Mouse (Mus musculus) stomach, embryonic 14.5 days (tissue): ENCODE measurements around the gene Parvb. TPM values are rescaled to one million over a fixed set of nuclear protein-coding genes. Genes with fewer than 3 reads are reported as not detected.
A peak's percentile ranks its signal among the peaks of the same experiment; 100 is the strongest.

Experiments
- ATAC-seq: fragments of 200-750 bp; cut with Nextera tagmentation; 2 replicates; pipeline ENCODE4 v1.8.0; 2017; ENCODE audit warnings: low read depth, moderate TSS enrichment; ENCODE audit not compliant: insufficient number of reproducible peaks, insufficient read depth, low FRiP score
- H3K27ac ChIP-seq: fragments of 300-500 bp; sonication (generic); 2 replicates; pipeline ENCODE4 v1.5.1; 2014; ENCODE audit warnings: mild to moderate bottlenecking, low read length, moderate library complexity, mixed read lengths
- H3K27me3 ChIP-seq: fragments of 300-500 bp; sonication (generic); 2 replicates; pipeline ENCODE4 v1.6.1; 2014; ENCODE audit warnings: low read length, control low read depth, mixed read lengths; ENCODE audit not compliant: control insufficient read depth, insufficient read depth
- H3K36me3 ChIP-seq: fragments of 300-500 bp; sonication (generic); 2 replicates; pipeline ENCODE4 v1.6.1; 2014; ENCODE audit warnings: mild to moderate bottlenecking, control low read depth, low read length, moderate library complexity, mixed read lengths; ENCODE audit not compliant: control insufficient read depth, insufficient read depth
- H3K4me1 ChIP-seq: fragments of 300-500 bp; sonication (generic); 2 replicates; pipeline ENCODE4 v1.6.1; 2014; ENCODE audit warnings: low read length, control low read depth, mixed read lengths; ENCODE audit not compliant: control insufficient read depth, insufficient read depth
- H3K4me2 ChIP-seq: fragments of 300-500 bp; sonication (generic); replicated peaks from 2 replicates; pipeline ENCODE4 v1.6.1; 2014; ENCODE audit warnings: low read depth, low read length, control low read depth
- H3K4me3 ChIP-seq: fragments of 300-500 bp; sonication (generic); 2 replicates; pipeline ENCODE4 v1.5.1; 2014; ENCODE audit warnings: low read depth, low read length, control low read depth
- H3K9ac ChIP-seq: fragments of 300-500 bp; sonication (generic); replicated peaks from 2 replicates; pipeline ENCODE4 v1.6.1; 2014; ENCODE audit warnings: low read depth, mild to moderate bottlenecking, control low read depth, low read length, moderate library complexity, mixed read lengths
- H3K9me3 ChIP-seq: fragments of 300-500 bp; sonication (generic); 2 replicates; pipeline ENCODE4 v1.6.1; 2016; ENCODE audit warnings: low read depth, low read length, control low read depth; ENCODE audit not compliant: control insufficient read depth
- WGBS: fragments of 180-500 bp; shearing (Covaris S2); extraction: QIAGEN DNeasy Blood & Tissue Kit; methylation state at CpG from one replicate; pipeline ENCODE4 v1.1.7; 2014; 5-methylcytosine and 5-hydroxymethylcytosine counted together
- polyA plus RNA-seq: library from polyadenylated mRNA; unstranded; fragments of >200 nt; fragmentation: Nextera tagmentation; extraction: Ambion mirVana; gene quantifications from 2 replicates; pipeline ENCODE4 v1.2.1, GENCODE M21; 2014

The Parvb gene
- polyA plus RNA-seq, 1 experiment from 2014 or later = 4.4 TPM

- no peak for ATAC-seq
- Histone ChIP-seq H3K9ac (no peak overlapping the region), H3K36me3 (peaks cover 35% of the 10 kb centered on the region), H3K9me3 (no peaks in the 10 kb centered on the region), H3K4me2 (no peak overlapping the region), H3K27ac (no peak overlapping the region), H3K4me3 (no peak overlapping the region), H3K27me3 (no peaks in the 10 kb centered on the region), H3K4me1 (no peaks in the 10 kb centered on the region)
- WGBS = 93% methylated on average over 4 of the region's 4 CpGs
Measured at GRCm38 (mm10) chr15:84207327-84207726, 24.5 kb upstream of the Parvb start.

- H3K27me3 ChIP-seq = no peaks in the 10 kb centered on the region
- ATAC-seq = no peak
- no peaks in the 10 kb centered on the region for H3K4me1 ChIP-seq
- no peak overlapping the region for H3K9ac ChIP-seq
- WGBS = 82% methylated on average over 11 of the region's 11 CpGs
- H3K36me3 ChIP-seq = peaks cover 30% of the 10 kb centered on the region
- no peaks in the 10 kb centered on the region for H3K9me3 ChIP-seq
- no peak overlapping the region for H3K4me2 ChIP-seq
- no peak overlapping the region for H3K4me3 ChIP-seq
- H3K27ac ChIP-seq = no peak overlapping the region
Measured at GRCm38 (mm10) chr15:84209517-84210412, 22.1 kb upstream of the Parvb start.

GRCm38 (mm10) chr15:84210461-84210860, 21.4 kb upstream of the Parvb start:
- H3K4me1 ChIP-seq = no peaks in the 10 kb centered on the region
- H3K4me2 ChIP-seq = no peak overlapping the region
- no peaks in the 10 kb centered on the region for H3K9me3 ChIP-seq
- H3K4me3 ChIP-seq = no peak overlapping the region
- H3K27me3 ChIP-seq = no peaks in the 10 kb centered on the region
- 91% methylated on average over 13 of the region's 13 CpGs for WGBS
- peaks cover 30% of the 10 kb centered on the region for H3K36me3 ChIP-seq
- no peak overlapping the region for H3K27ac ChIP-seq
- H3K9ac ChIP-seq = no peak overlapping the region
- ATAC-seq = no peak

- no peak for ATAC-seq
- Histone ChIP-seq H3K4me3 (no peak overlapping the region), H3K9me3 (no peaks in the 10 kb centered on the region), H3K9ac (no peak overlapping the region), H3K36me3 (peaks cover 29% of the 10 kb centered on the region), H3K27me3 (no peaks in the 10 kb centered on the region), H3K4me2 (no peak overlapping the region), H3K4me1 (no peaks in the 10 kb centered on the region), H3K27ac (no peak overlapping the region)
- WGBS = 88% methylated on average over 13 of the region's 13 CpGs
Measured at GRCm38 (mm10) chr15:84210941-84211340, 20.9 kb upstream of the Parvb start.

- Histone ChIP-seq H3K27ac (no peak overlapping the region), H3K4me1 (no peaks in the 10 kb centered on the region), H3K27me3 (no peaks in the 10 kb centered on the region), H3K9me3 (no peaks in the 10 kb centered on the region), H3K4me3 (no peak overlapping the region), H3K9ac (no peak overlapping the region), H3K4me2 (no peak overlapping the region), H3K36me3 (peaks cover 23% of the 10 kb centered on the region)
- 75% methylated on average over 4 of the region's 4 CpGs for WGBS
- ATAC-seq = no peak
Measured at GRCm38 (mm10) chr15:84211564-84211963, 20.3 kb upstream of the Parvb start.

GRCm38 (mm10) chr15:84212031-84212755, 19.6 kb upstream of the Parvb start:
- H3K9me3 ChIP-seq = no peaks in the 10 kb centered on the region
- 50% methylated on average over 6 of the region's 6 CpGs for WGBS
- no peaks in the 10 kb centered on the region for H3K27me3 ChIP-seq
- H3K9ac ChIP-seq = no peak overlapping the region
- peaks cover 23% of the 10 kb centered on the region for H3K36me3 ChIP-seq
- no peaks in the 10 kb centered on the region for H3K4me1 ChIP-seq
- H3K4me3 ChIP-seq = no peak overlapping the region
- no peak overlapping the region for H3K4me2 ChIP-seq
- H3K27ac ChIP-seq = no peak overlapping the region
- ATAC-seq = peak; percentile 29; the same call in 1 of the 2 replicates

GRCm38 (mm10) chr15:84212756-84213105, 19.1 kb upstream of the Parvb start:
- Histone ChIP-seq H3K27me3 (no peaks in the 10 kb centered on the region), H3K4me1 (no peaks in the 10 kb centered on the region), H3K27ac (no peak overlapping the region), H3K9ac (no peak overlapping the region), H3K4me3 (no peak overlapping the region), H3K4me2 (no peak overlapping the region), H3K36me3 (peaks cover 22% of the 10 kb centered on the region), H3K9me3 (no peaks in the 10 kb centered on the region)
- ATAC-seq = no peak
- WGBS = 89% methylated on average over 2 of the region's 2 CpGs

- Histone ChIP-seq H3K27ac (no peak overlapping the region), H3K4me1 (no peaks in the 10 kb centered on the region), H3K36me3 (peaks cover 18% of the 10 kb centered on the region), H3K9me3 (no peaks in the 10 kb centered on the region), H3K4me2 (no peak overlapping the region), H3K9ac (no peak overlapping the region), H3K4me3 (no peak overlapping the region), H3K27me3 (no peaks in the 10 kb centered on the region)
- WGBS = 91% methylated on average over 6 of the region's 6 CpGs
- ATAC-seq = no peak
Measured at GRCm38 (mm10) chr15:84213162-84213739, 18.6 kb upstream of the Parvb start.
